Mouse (Mus musculus): ENCODE data around the gene Sec61a1. TPM values are rescaled to one million over a fixed set of nuclear protein-coding genes. Genes with fewer than 3 reads are reported as not detected.

Sec61a1 gene
- polyA plus RNA-seq, 1 experiment from 2014 or later = 157 TPM

DNA sequence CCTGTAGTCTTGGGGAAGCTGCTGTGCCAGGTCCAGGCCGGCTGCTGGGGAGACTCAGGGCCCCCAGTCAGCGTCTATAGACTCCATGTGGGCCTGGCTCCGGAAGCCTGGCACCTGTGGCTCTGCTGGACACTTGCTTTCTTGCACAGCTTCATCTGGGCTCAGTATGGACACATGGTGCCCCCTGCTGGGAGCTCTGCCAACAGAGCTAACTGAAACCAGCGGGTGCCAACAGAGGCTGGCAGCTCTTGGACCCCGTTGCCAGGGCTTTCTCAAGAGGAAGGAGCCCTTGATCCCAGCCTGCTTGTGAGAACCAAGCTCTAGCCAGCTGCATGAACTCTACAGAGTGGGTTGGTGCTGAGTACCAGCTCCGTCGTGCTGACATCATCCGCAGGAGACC, 31.8 kb downstream of the Sec61a1 start:
- Histone ChIP-seq H3K36me3 (ENCODE audit: control insufficient read depth, insufficient read depth, low read length) (peaks cover 76% of the 10 kb centered on the region), H3K9me3 (ENCODE audit: control insufficient read depth, low read length) (no peaks in the 10 kb centered on the region), H3K9ac (replicated peaks; ENCODE audit: low read length) (no peak overlapping the region), H3K4me2 (ENCODE audit: low read length) (no peak overlapping the region), H3K27me3 (ENCODE audit: control insufficient read depth, insufficient read depth, low read length) (no peaks in the 10 kb centered on the region), H3K27ac (replicated peaks; ENCODE audit: low read depth, low read length) (no peak overlapping the region), H3K4me1 (ENCODE audit: control insufficient read depth, insufficient read depth, low read length) (no peaks in the 10 kb centered on the region), H3K4me3 (replicated peaks; ENCODE audit: low read depth, low read length) (no peak overlapping the region)
- DNase-seq (peak; percentile 86), ATAC-seq (ENCODE audit: low FRiP score, low TSS enrichment) (no peak; the same call in 1 of the 2 replicates)
- 83% methylated on average over 8 of the region's 8 CpGs for WGBS

DNA sequence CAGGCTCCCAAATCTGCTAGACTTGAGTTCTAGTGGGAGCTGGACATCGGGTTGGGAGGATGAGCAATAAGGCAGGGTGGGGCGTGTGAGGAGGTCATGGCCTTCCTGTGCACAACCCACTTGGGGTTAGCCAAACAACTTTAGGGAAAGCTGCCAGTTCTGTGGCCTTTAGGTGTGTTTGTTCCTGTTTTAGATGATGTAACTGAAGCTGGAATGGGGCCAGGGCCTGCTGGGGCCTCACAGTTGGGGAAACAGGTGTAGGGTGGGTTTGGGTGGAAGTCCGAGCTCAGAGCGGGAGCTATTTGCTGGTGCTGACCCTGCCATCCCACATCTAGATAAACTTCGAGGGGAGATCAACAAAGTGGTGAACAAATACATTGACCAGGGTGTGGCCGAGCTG, 33.3 kb downstream of the Sec61a1 start:
- Histone ChIP-seq H3K27me3 (ENCODE audit: control insufficient read depth, insufficient read depth, low read length) (no peaks in the 10 kb centered on the region), H3K4me2 (ENCODE audit: low read length) (no peak overlapping the region), H3K27ac (replicated peaks; ENCODE audit: low read depth, low read length) (no peak overlapping the region), H3K9me3 (ENCODE audit: control insufficient read depth, low read length) (no peaks in the 10 kb centered on the region), H3K9ac (replicated peaks; ENCODE audit: low read length) (no peak overlapping the region), H3K4me1 (ENCODE audit: control insufficient read depth, insufficient read depth, low read length) (no peaks in the 10 kb centered on the region), H3K36me3 (ENCODE audit: control insufficient read depth, insufficient read depth, low read length) (peaks cover 82% of the 10 kb centered on the region), H3K4me3 (replicated peaks; ENCODE audit: low read depth, low read length) (no peak overlapping the region)
- ATAC-seq (ENCODE audit: low FRiP score, low TSS enrichment) (no peak), DNase-seq (no peak)
- 97% methylated on average over 6 of the region's 6 CpGs for WGBS

DNA sequence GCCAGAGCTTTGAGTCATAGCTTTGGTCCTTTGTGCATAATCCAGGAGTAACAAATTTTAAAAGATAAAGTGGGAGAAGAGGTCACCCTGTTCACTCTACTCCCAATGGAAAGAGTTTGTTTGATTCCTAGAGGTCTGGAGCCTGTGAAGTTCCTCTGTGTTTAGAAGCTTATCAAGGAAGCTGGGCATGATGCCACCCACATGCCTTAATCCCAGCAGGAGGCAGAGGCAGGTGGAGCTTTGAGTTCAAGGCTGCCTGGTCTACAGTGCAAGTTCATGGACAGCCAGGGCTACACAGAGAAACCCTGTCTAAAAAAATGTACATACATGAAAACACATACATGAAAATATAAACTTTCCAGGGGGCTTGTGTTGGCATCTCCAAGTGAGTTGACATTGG, 34.8 kb downstream of the Sec61a1 start:
- no peak overlapping the region for H3K9ac ChIP-seq (replicated peaks; ENCODE audit: low read length)
- ATAC-seq (ENCODE audit: low FRiP score, low TSS enrichment) = no peak
- no peak overlapping the region for H3K4me2 ChIP-seq (ENCODE audit: low read length)
- no peaks in the 10 kb centered on the region for H3K9me3 ChIP-seq (ENCODE audit: control insufficient read depth, low read length)
- no peak for DNase-seq
- peaks cover 93% of the 10 kb centered on the region for H3K36me3 ChIP-seq (ENCODE audit: control insufficient read depth, insufficient read depth, low read length)
- H3K4me3 ChIP-seq (replicated peaks; ENCODE audit: low read depth, low read length) = no peak overlapping the region
- no peaks in the 10 kb centered on the region for H3K4me1 ChIP-seq (ENCODE audit: control insufficient read depth, insufficient read depth, low read length)
- H3K27me3 ChIP-seq (ENCODE audit: control insufficient read depth, insufficient read depth, low read length) = no peaks in the 10 kb centered on the region
- H3K27ac ChIP-seq (replicated peaks; ENCODE audit: low read depth, low read length) = no peak overlapping the region

DNA sequence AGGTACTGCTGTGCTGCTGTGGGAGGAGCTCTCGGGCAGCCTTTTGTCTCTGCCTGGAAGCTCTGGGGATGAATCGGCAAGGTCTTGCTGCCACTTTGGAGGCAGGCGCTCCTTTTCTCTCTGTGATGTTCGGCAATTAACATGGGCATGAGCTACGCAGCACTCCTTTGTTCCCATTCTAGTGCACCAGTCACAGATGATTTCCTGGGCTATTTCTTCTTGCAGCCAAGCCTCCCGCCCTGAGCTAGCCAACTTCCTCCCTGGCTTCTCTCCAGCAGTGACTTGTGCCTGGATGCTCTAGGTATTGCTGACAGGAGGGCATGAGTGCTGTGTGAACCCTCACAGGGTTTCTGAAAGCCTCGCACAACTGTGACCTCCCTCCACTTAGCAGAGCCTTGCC, 35.6 kb downstream of the Sec61a1 start:
- Histone ChIP-seq H3K36me3 (ENCODE audit: control insufficient read depth, insufficient read depth, low read length) (peaks cover 94% of the 10 kb centered on the region), H3K27me3 (ENCODE audit: control insufficient read depth, insufficient read depth, low read length) (no peaks in the 10 kb centered on the region), H3K9me3 (ENCODE audit: control insufficient read depth, low read length) (no peaks in the 10 kb centered on the region), H3K4me3 (replicated peaks; ENCODE audit: low read depth, low read length) (no peak overlapping the region), H3K4me2 (ENCODE audit: low read length) (no peak overlapping the region), H3K4me1 (ENCODE audit: control insufficient read depth, insufficient read depth, low read length) (no peaks in the 10 kb centered on the region), H3K27ac (replicated peaks; ENCODE audit: low read depth, low read length) (no peak overlapping the region), H3K9ac (replicated peaks; ENCODE audit: low read length) (no peak overlapping the region)
- 74% methylated on average over 7 of the region's 7 CpGs for WGBS
- DNase-seq (no peak), ATAC-seq (ENCODE audit: low FRiP score, low TSS enrichment) (no peak)

DNA sequence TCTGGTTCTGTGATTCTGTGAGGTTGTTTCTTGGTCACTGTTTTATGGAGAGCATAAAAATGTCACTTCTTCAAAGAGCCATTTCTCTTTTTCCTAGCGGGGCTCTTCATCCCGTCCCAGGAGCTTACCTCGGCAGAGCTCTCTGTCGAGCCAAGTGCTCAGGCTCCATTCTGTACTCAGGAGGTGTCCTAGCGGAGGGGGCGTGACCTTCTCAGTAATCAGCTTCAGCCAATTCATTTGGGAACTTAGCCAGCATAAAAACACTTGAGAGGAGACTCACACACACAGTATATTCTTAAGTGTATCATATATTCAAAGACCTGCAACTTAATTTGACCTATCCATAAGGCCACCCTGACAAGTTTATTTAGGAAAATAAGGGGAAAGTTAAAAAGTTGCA, 38.3 kb downstream of the Sec61a1 start:
- DNase-seq (no peak), ATAC-seq (ENCODE audit: low FRiP score, low TSS enrichment) (no peak)
- Histone ChIP-seq H3K4me2 (ENCODE audit: low read length) (no peak overlapping the region), H3K27me3 (ENCODE audit: control insufficient read depth, insufficient read depth, low read length) (no peaks in the 10 kb centered on the region), H3K9ac (replicated peaks; ENCODE audit: low read length) (no peak overlapping the region), H3K36me3 (ENCODE audit: control insufficient read depth, insufficient read depth, low read length) (peaks cover 96% of the 10 kb centered on the region), H3K4me1 (ENCODE audit: control insufficient read depth, insufficient read depth, low read length) (no peaks in the 10 kb centered on the region), H3K9me3 (ENCODE audit: control insufficient read depth, low read length) (no peaks in the 10 kb centered on the region), H3K4me3 (replicated peaks; ENCODE audit: low read depth, low read length) (no peak overlapping the region), H3K27ac (replicated peaks; ENCODE audit: low read depth, low read length) (no peak overlapping the region)
- WGBS = 66% methylated on average over 6 of the region's 6 CpGs

DNA sequence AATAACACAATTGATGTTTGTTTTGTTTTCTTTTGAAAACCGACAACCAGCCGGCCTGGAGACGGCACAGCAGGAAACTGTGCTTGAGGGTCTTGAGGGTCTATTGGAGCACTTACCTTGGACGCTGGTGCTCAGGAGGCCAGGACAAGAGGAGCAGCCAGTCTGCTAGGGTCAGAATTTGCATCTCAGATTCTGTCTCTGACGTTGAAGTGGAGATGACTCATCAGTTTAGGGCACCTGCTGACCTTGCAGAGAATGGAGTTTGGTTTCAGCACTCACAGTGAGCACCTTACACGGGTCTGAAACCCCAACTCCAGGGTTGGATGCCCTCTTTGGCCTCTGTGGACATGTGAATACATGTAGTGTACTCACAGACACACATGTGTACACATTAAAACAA, 48.8 kb downstream of the Sec61a1 start:
- Histone ChIP-seq H3K4me1 (ENCODE audit: control insufficient read depth, insufficient read depth, low read length) (peaks cover 11% of the 10 kb centered on the region), H3K9ac (replicated peaks; ENCODE audit: low read length) (no peak overlapping the region), H3K4me2 (ENCODE audit: low read length) (no peak overlapping the region), H3K27me3 (ENCODE audit: control insufficient read depth, insufficient read depth, low read length) (no peaks in the 10 kb centered on the region), H3K4me3 (replicated peaks; ENCODE audit: low read depth, low read length) (no peak overlapping the region), H3K36me3 (ENCODE audit: control insufficient read depth, insufficient read depth, low read length) (peaks cover 64% of the 10 kb centered on the region), H3K9me3 (ENCODE audit: control insufficient read depth, low read length) (no peaks in the 10 kb centered on the region), H3K27ac (replicated peaks; ENCODE audit: low read depth, low read length) (no peak overlapping the region)
- DNase-seq (no peak), ATAC-seq (ENCODE audit: low FRiP score, low TSS enrichment) (no peak)
- WGBS = 80% methylated on average over 6 of the region's 6 CpGs

DNA sequence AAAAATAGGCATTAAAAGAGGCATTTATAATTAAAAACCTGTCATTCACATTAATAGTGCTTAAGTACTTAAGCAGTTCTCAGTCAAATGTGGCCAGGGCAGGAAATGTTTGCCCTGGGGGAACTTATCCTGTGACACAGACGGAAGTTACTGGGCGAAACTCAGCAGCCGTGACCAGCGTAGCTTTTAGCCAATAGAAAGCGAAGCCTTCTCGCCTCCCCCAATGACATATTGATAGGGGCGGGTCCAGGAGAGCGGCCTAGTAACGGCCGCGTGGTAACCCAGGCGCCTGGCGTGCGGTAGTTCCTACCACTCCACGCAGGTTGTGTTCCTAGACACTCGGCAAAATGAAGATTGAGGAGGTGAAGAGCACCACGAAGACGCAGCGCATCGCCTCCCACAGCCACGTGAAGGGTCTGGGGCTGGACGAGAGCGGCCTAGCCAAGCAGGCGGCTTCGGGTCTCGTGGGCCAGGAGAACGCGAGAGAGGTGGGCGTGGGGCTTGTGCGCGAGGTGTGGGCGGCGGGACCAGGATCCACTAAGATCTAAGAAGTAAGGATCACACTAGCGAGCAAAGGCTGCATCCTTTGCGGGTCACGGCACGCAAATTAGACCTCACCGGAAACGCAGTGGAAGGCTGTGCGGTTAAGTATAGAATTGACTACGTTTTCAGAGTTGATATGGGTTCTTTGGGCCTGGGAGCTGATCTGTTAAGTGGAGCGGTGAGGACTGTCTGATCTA, 53.4 kb downstream of the Sec61a1 start, which contains the start of gene Ruvbl1:
Ruvbl1 (plus strand) TSS at position 229 of the 740 bp plus-strand sequence.
- peak within 1 kb of the TSS; percentile 77 for H3K4me2 ChIP-seq (ENCODE audit: low read length)
- peaks cover 11% of the 10 kb centered on the region for H3K4me1 ChIP-seq (ENCODE audit: control insufficient read depth, insufficient read depth, low read length)
- under 1% methylated on average over 41 of the region's 42 CpGs for WGBS
- H3K36me3 ChIP-seq (ENCODE audit: control insufficient read depth, insufficient read depth, low read length) = peaks cover 26% of the 10 kb centered on the region
- peak within 1 kb of the TSS; percentile 70 for H3K9ac ChIP-seq (replicated peaks; ENCODE audit: low read length)
- no peak within 1 kb of the TSS for H3K27ac ChIP-seq (replicated peaks; ENCODE audit: low read depth, low read length)
- ATAC-seq (ENCODE audit: low FRiP score, low TSS enrichment) (peak; percentile 99), DNase-seq (peak; percentile 97)
- no peaks in the 10 kb centered on the region for H3K9me3 ChIP-seq (ENCODE audit: control insufficient read depth, low read length)
- peak within 1 kb of the TSS; percentile 67 for H3K4me3 ChIP-seq (replicated peaks; ENCODE audit: low read depth, low read length)
- H3K27me3 ChIP-seq (ENCODE audit: control insufficient read depth, insufficient read depth, low read length) = no peaks in the 10 kb centered on the region

DNA sequence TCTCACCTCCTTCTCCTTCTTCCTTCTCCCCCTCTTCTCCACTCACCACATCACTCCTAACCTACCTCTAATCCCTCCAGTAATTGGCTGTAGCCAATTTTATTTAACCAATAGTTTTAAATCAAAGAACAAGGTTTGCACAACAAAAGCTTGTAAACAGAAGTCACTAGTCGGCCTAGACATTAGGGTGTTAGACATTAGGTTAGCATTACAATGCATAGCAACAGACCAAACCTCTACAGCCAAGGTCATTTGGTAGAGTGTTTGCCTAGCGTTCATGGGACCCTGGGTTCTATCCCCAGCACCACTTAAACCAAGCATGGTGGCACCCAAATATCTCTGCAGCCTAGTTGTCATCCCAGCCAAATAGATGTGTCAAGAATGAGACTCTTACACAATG, 64.2 kb downstream of the Sec61a1 start:
- no peak overlapping the region for H3K4me3 ChIP-seq (replicated peaks; ENCODE audit: low read depth, low read length)
- ATAC-seq (ENCODE audit: low FRiP score, low TSS enrichment) (no peak), DNase-seq (no peak)
- no peaks in the 10 kb centered on the region for H3K9me3 ChIP-seq (ENCODE audit: control insufficient read depth, low read length)
- no peak overlapping the region for H3K9ac ChIP-seq (replicated peaks; ENCODE audit: low read length)
- H3K27ac ChIP-seq (replicated peaks; ENCODE audit: low read depth, low read length) = no peak overlapping the region
- WGBS = 79% methylated on average over 2 of the region's 2 CpGs
- H3K27me3 ChIP-seq (ENCODE audit: control insufficient read depth, insufficient read depth, low read length) = no peaks in the 10 kb centered on the region
- H3K36me3 ChIP-seq (ENCODE audit: control insufficient read depth, insufficient read depth, low read length) = no peaks in the 10 kb centered on the region
- no peaks in the 10 kb centered on the region for H3K4me1 ChIP-seq (ENCODE audit: control insufficient read depth, insufficient read depth, low read length)
- H3K4me2 ChIP-seq (ENCODE audit: low read length) = no peak overlapping the region
